Mouse (Mus musculus): Measurements from ENCODE around the gene Tiparp.

DNA sequence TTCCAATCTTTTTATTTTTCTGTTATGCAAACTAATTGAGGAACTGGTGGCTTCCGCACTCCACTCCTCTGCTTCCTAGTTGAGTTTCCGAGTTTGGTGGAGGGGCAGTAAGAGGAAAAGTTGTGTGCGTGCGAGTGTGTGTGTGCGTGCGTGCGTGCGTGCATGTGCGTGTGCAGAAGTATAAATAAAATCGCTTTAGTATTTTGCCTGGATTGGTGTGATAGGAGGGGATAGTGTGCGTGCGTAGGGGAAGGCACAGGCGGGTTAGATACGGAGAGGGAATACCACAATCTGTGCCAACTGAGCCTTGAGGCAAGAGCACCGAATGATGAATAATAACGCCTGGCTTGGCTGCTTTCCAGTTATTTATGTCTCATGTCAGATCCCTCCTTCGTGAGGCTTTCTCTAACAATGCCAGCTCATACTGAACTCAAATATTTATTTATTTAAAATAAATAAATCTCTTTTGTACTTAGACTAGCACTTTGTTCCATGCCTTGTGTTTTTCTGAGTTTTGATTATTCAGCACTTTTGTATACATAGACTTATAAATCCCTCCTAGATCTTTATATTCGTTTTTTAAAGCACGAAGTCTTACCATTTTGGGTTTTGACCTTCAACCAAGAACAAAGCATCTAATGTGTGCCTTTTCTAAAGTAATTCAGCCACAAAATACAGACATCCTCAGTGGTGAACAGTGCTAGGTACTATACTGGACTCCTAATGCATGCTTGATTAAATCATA lies 1.4 kb downstream of the Tiparp start:
- TF ChIP-seq CEBPB (IDR thresholded peaks at IDR 0.05; ENCODE audit: insufficient read depth, poor library complexity, severe bottlenecking) = no peak
- TF ChIP-seq MAX (IDR thresholded peaks at IDR 0.05; ENCODE audit: low read depth) = no peak
- no peak for TF ChIP-seq POLR2AphosphoS2 (IDR thresholded peaks at IDR 0.05; ENCODE audit: insufficient read length, low read depth)
- no peak for TF ChIP-seq POLR2A (IDR thresholded peaks at IDR 0.05; ENCODE audit: insufficient read length, low read depth)
- TF ChIP-seq MYOG (IDR thresholded peaks at IDR 0.05; ENCODE audit: control insufficient read depth in 1 of 3, insufficient read depth in 1 of 3, insufficient read length in 2 of 3, low read depth in 2 of 3) = no peak
- TF ChIP-seq TCF12 (IDR thresholded peaks at IDR 0.05; ENCODE audit: insufficient read depth, poor library complexity, severe bottlenecking) = no peak
- no peak for TF ChIP-seq E2F4 (IDR thresholded peaks at IDR 0.05; ENCODE audit: insufficient read depth)
- no peak for TF ChIP-seq USF1 (IDR thresholded peaks at IDR 0.05; ENCODE audit: low read depth)

Data from myocyte (in vitro differentiated cells).